Mouse (Mus musculus) spleen, postnatal 10 days (tissue): ENCODE data around the gene Tnni1.
A peak's percentile ranks its signal among the peaks of the same experiment; 100 is the strongest.

Experiments used
- DNase-seq, 2 experiments: peaks; one replicate each; pipeline ENCODE4 v3.0.0; 2021 to 2022; ENCODE audit warnings: low spot score in 2 of 2

Tnni1 gene

DNA sequence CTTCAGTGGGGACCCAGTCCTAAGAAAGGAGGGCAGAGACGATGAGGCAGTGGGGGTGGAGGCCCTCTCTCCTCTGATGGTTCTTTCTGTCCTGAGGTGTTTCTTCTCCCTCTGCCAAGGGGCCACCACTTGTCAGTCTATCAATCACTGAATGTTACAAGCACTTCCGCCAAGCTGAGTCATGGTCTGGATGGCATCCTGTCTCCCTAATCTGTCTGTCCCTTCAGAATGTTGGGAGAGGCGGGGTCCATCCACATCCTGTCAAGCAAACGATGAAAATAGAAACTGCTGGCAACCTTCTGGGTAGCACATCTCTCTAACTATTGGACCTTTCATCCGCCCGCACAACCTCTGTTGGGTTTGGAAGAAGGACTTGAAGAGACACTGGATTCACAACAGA is 65.2 kb downstream of the Tnni1 start:
- no peak for DNase-seq

DNA sequence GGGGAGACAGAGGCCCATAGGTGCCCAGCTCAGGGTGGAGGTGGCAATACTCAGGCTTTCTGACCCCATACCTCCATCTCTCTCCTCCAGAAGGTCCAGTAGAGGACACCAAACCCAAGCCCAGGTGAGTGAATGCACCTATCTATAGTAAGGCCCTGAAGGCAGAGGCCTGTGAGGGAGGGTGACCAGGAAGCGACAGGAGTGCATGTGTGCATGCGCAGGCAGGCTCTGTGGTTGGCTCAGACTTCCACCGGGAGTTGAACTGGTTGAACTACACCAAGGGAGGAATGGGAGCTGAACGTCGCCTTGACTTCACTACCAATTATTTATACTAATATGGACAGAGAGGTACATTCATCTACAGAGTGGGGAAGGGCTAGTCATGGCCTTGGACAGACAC is 67.4 kb downstream of the Tnni1 start:
- DNase-seq = no peak

DNA sequence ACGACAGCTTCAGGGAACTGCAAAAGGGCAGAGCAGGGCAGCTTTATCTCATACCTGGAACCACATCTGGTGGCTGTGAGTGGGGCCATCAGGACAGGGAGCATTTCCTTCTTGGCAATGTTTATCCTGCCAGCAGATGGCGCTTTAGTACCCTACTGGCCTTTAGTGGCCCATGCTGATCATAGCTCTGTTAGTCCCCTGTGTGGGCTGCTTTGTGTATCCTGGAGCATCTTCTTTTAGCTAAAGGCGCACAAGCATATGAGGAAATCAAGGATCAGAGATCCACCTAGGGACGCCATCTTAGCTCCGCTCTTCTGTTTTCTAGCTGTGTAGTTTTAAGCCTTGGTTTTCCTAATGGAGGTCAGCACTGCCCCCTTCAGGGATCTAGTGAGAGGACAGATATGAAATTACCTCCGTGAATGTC is 67.9 kb downstream of the Tnni1 start:
- DNase-seq = peak; percentile 26 to 72

- DNase-seq = no peak
These were observed 68.5 kb downstream of the Tnni1 start for GRCm38 (mm10) chr1:135847611-135848351.

DNA sequence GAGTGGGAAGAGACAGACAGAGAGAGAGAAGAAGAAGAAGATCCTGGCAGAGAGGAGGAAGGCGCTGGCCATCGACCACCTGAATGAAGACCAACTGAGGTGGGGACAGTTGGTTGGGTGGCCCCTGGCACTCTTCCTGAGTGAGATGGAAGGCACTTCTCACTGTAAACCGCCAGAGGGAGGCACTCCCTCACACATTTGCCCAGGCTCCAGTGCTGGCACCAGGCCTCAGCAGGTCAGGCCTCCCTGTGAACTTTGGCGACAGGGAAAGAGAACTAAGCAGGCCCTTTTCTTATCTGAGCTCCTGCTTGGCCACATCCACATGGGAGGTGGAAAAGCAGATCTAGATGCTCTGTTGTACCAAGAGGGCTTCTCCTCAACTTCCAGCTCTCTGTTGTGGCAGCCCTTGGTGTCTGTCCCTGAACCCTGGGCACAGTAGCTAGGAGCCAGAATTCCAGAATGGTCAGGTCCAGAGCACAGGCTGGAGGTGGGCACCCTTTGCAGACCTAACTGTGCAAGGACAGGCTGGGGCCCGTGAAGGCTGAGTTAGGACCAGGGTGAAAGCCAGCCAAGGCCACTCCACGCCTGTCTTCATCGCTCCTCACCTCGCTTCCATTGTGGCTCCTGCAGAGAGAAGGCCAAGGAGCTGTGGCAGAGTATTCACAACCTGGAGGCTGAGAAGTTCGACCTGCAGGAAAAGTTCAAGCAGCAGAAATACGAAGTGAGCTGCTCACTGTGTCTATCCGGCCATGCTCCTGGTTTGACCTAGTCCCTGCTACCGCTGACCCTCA is 71.7 kb downstream of the Tnni1 start:
- peak in 1 of 2 experiments; percentile 53 for DNase-seq

DNA sequence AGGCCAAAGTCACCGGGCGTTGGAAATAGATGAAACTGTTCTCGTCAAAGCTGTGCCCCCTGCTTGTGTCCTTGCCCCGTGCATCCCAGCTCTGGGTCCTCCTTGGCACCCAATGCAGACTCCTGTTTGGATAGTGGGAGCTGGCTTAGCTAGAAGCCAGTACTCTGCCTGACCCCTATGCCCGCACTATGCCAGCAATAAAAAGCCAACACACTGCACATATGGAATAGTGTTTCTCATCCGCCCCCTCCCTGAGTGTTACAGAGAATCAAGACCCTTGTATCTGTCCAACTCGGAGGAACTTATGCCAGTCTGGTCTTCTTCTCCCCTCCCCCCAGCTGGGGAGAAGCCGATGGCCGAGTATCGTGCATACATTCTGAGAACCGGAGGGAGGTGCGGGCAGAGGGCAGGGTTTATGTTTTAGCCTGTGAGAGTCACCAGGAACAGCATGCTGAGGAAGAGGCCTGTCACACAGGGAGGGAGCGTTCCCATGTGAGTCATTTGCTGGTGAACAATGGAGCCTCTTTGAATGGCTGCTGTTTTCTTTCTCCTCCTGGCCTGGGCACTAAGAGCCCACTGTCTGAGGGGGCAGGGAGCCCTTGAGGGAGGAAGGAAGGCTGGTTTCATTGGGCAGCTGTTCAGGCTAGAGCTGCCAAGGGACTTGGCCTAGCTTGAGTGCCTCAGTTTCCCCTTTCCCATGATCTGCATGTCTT is 73.0 kb downstream of the Tnni1 start:
- DNase-seq = no peak

GRCm38 (mm10) chr1:135853200-135853599 is 74.0 kb downstream of the Tnni1 start:
- DNase-seq = no peak

GRCm38 (mm10) chr1:135854591-135855343 is 75.5 kb downstream of the Tnni1 start:
- no peak for DNase-seq

GRCm38 (mm10) chr1:135855344-135855687 is 76.1 kb downstream of the Tnni1 start:
- no peak for DNase-seq

GRCm38 (mm10) chr1:135856070-135856469 is 76.8 kb downstream of the Tnni1 start:
- DNase-seq = no peak

DNA sequence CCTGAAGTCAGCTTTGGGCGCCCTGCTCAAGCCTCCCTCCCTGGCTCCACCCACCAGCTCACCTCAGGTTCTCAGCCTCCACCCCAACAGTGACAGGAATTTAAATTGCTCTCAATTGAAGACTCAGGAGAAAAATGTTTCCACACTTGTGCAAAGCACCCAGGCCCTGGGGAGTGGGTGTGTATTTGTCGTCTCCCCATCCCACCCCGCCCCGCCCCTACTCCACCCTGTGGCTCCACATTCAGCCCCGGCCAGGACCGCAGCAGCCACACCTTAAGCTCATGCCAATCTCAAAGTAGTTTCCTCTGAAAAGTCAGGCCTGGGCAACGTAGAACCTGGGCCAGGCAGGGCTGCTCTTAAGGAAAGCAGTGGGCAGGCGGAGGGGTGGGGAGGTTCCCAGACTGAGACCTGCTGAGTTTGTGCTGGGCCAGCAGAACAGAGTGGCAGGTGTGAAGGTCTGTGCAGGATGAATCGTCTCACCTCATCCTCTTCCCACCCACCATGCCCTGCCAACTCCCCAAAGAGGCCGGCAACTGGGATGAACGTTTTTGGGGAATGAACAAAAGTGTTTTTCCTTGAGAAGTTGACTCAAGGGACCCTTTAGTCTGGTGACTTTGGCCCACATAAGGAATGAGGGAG is 78.0 kb downstream of the Tnni1 start:
- no peak for DNase-seq

DNA sequence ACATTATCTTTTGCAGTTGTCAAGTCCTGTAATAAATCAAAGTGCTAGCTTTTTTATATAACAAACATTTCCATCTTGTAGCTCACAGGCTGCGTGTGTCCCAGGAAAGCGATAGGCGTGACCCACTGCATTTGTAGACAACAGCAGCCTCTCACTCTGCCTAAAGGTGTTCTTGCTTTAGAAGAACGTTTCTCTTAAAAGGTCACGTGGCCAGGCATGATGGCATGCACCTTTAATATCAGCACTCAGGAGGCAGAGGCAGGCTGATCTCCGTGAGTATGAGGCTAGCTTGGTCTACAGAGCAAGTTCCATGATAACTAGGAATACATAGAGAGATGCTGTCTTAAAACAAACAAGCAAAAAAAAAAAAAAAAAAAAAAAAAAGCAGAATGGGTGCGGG is 79.3 kb downstream of the Tnni1 start:
- DNase-seq = no peak
